Comparison of ENCODE assay signal across 20 mouse cellular contexts in genomic region chr14:31399271-31399670, GRCm38 (mm10). TPM values are rescaled to one million over a fixed set of nuclear protein-coding genes. Genes with fewer than 3 reads are reported as not detected.
DNase-seq lines count a peak whose midpoint lies in the region; ATAC-seq and TF ChIP-seq lines count a peak whose summit lies in the region.
"Had no signal": no experiment of that assay in that cellular context is flagged by ENCODE, and none has a peak within 500 bp of the region (broad histone marks: within the 10 kb centered on the region; RNA-seq: fewer than 3 reads in every experiment).

No protein-coding gene starts in this region.

- H3K27me3 ChIP-seq in hindbrain, embryonic 13.5 days = no peaks in the 10 kb centered on the region
- no peaks in the 10 kb centered on the region for H3K27me3 ChIP-seq in hindbrain, embryonic 12.5 days
- no peaks in the 10 kb centered on the region for H3K27me3 ChIP-seq in midbrain, embryonic 10.5 days (ENCODE audit: low read depth, poor library complexity, severe bottlenecking)
- H3K27me3 ChIP-seq in stomach, postnatal 0 days (ENCODE audit: control insufficient read depth, insufficient read depth, low read length) = no peaks in the 10 kb centered on the region
- H3K27me3 ChIP-seq: forebrain, embryonic 15.5 days; liver, embryonic 12.5 days had no signal

- peak; percentile 90 for DNase-seq in CD4-positive, CD25-positive, alpha-beta regulatory T cell, adult 2 months (ENCODE audit: low read depth, low spot score)
- DNase-seq in midbrain, embryonic 10.5 days (ENCODE audit: low spot score) = no peak
- DNase-seq in stomach, postnatal 0 days (ENCODE audit: low spot score) = no peak
- DNase-seq in heart, adult 8-10 months (ENCODE audit: low spot score) = no peak
- DNase-seq: adrenal gland, postnatal 10 days; cerebellum, postnatal 10 days; kidney, adult 18-20 months; layer of hippocampus, postnatal 36 days; lung, adult 2 months; lung, postnatal 4 days; retina, postnatal 1 day had no signal

- H3K4me3 ChIP-seq in hindbrain, embryonic 13.5 days = no peak overlapping the region
- H3K4me3 ChIP-seq in hindbrain, embryonic 12.5 days = no peak overlapping the region
- no peak overlapping the region for H3K4me3 ChIP-seq in brown adipose tissue, adult 24 weeks (ENCODE audit: insufficient read depth, low read depth, low read length)
- H3K4me3 ChIP-seq in midbrain, embryonic 10.5 days = no peak overlapping the region
- H3K4me3 ChIP-seq in stomach, postnatal 0 days (ENCODE audit: low read depth, low read length) = no peak overlapping the region
- H3K4me3 ChIP-seq: forebrain, embryonic 15.5 days; heart, embryonic 13.5 days; liver, embryonic 12.5 days had no signal

- no peak overlapping the region for H3K9ac ChIP-seq in hindbrain, embryonic 13.5 days
- no peak overlapping the region for H3K9ac ChIP-seq in hindbrain, embryonic 12.5 days
- no peak overlapping the region for H3K9ac ChIP-seq in stomach, postnatal 0 days (ENCODE audit: low read length)
- H3K9ac ChIP-seq: forebrain, embryonic 15.5 days; heart, embryonic 13.5 days; liver, embryonic 12.5 days had no signal

- ATAC-seq in hindbrain, embryonic 13.5 days (ENCODE audit: low FRiP score) = no peak
- ATAC-seq in hindbrain, embryonic 12.5 days (ENCODE audit: low FRiP score) = no peak
- peak; percentile 28; the same call in 1 of the 2 replicates for ATAC-seq in neutrophil, adult 5-6 weeks (ENCODE audit: extremely low read depth, insufficient number of reproducible peaks, low FRiP score, poor library complexity, severe bottlenecking)
- no peak for ATAC-seq in stomach, postnatal 0 days (ENCODE audit: low FRiP score, low TSS enrichment)
- ATAC-seq: forebrain, embryonic 15.5 days; hindbrain, postnatal 0 days; liver, embryonic 12.5 days had no signal

- H3K4me1 ChIP-seq in hindbrain, embryonic 13.5 days (replicated peaks) = peaks cover 24% of the 10 kb centered on the region
- peaks cover 8% of the 10 kb centered on the region for H3K4me1 ChIP-seq in hindbrain, embryonic 12.5 days
- H3K4me1 ChIP-seq in brown adipose tissue, adult 24 weeks (ENCODE audit: control insufficient read depth, insufficient read depth, insufficient read length, low read length) = peaks cover 68% of the 10 kb centered on the region
- H3K4me1 ChIP-seq in midbrain, embryonic 10.5 days = no peaks in the 10 kb centered on the region; the same call in 1 of the 2 replicates
- H3K4me1 ChIP-seq in stomach, postnatal 0 days (replicated peaks; ENCODE audit: control insufficient read depth, insufficient read depth) = no peaks in the 10 kb centered on the region
- H3K4me1 ChIP-seq: forebrain, embryonic 15.5 days had no signal

- no peak overlapping the region for H3K4me2 ChIP-seq in hindbrain, embryonic 13.5 days
- no peak overlapping the region for H3K4me2 ChIP-seq in hindbrain, embryonic 12.5 days (replicated peaks)
- H3K4me2 ChIP-seq in stomach, postnatal 0 days (replicated peaks; ENCODE audit: low read depth) = no peak overlapping the region
- H3K4me2 ChIP-seq: forebrain, embryonic 15.5 days; heart, embryonic 13.5 days; liver, embryonic 12.5 days; midbrain, embryonic 11.5 days had no signal

- 87% methylated on average over 3 of the region's 3 CpGs for WGBS in hindbrain, embryonic 13.5 days
- WGBS in hindbrain, embryonic 12.5 days = 80% methylated on average over 3 of the region's 3 CpGs
- 77% methylated on average over 3 of the region's 3 CpGs for WGBS in midbrain, embryonic 10.5 days
- 76% methylated on average over 3 of the region's 3 CpGs for WGBS in stomach, postnatal 0 days

- peak overlapping the region; percentile 30; the same call in 1 of the 2 replicates for H3K27ac ChIP-seq in hindbrain, embryonic 13.5 days
- no peak overlapping the region for H3K27ac ChIP-seq in hindbrain, embryonic 12.5 days
- H3K27ac ChIP-seq in brown adipose tissue, adult 24 weeks (replicated peaks; ENCODE audit: low read depth, low read length) = peak overlapping the region; percentile 76
- no peak overlapping the region for H3K27ac ChIP-seq in midbrain, embryonic 10.5 days (replicated peaks)
- H3K27ac ChIP-seq in stomach, postnatal 0 days (replicated peaks) = no peak overlapping the region
- H3K27ac ChIP-seq: forebrain, embryonic 15.5 days; heart, embryonic 13.5 days; liver, embryonic 12.5 days had no signal

- TF ChIP-seq CTCF in stomach, postnatal 0 days (IDR thresholded peaks at IDR 0.05; ENCODE audit: low read depth) = no peak

- H3K9me3 ChIP-seq in hindbrain, embryonic 13.5 days = no peaks in the 10 kb centered on the region
- H3K9me3 ChIP-seq in hindbrain, embryonic 12.5 days (replicated peaks) = no peaks in the 10 kb centered on the region; the same call in 1 of the 2 replicates
- H3K9me3 ChIP-seq in midbrain, embryonic 10.5 days (replicated peaks) = 0 out of 2 replicates have a peak, but pooled peaks cover 6% of the 10 kb centered on the region
- no peaks in the 10 kb centered on the region for H3K9me3 ChIP-seq in stomach, postnatal 0 days (ENCODE audit: control insufficient read depth, low read length)
- H3K9me3 ChIP-seq: forebrain, embryonic 15.5 days; liver, embryonic 12.5 days had no signal

- peaks cover 45% of the 10 kb centered on the region for H3K36me3 ChIP-seq in hindbrain, embryonic 13.5 days
- H3K36me3 ChIP-seq in hindbrain, embryonic 12.5 days = peaks cover 5% of the 10 kb centered on the region; the same call in 1 of the 2 replicates
- peaks cover 4% of the 10 kb centered on the region; the same call in 1 of the 2 replicates for H3K36me3 ChIP-seq in midbrain, embryonic 10.5 days
- H3K36me3 ChIP-seq in stomach, postnatal 0 days (ENCODE audit: control insufficient read depth, insufficient read depth, low read length) = no peaks in the 10 kb centered on the region

- TF ChIP-seq EP300 in stomach, postnatal 0 days (optimal IDR thresholded peaks at IDR 0.05) = no peak

RNA-seq across cellular contexts. Expression of gene Sh3bp5, which starts 36.6 kb away (rescaled TPM):
- polyA plus RNA-seq in hindbrain, embryonic 13.5 days (2015; fragmentation: Nextera tagmentation; extraction: Ambion mirVana) = 140 and 142 TPM in 2 replicates
- polyA plus RNA-seq in hindbrain, embryonic 12.5 days (2016; fragmentation: Nextera tagmentation; extraction: Ambion mirVana) = 54.9 and 68.0 TPM in 2 replicates
- polyA plus RNA-seq in brown adipose tissue, adult 24 weeks (2012; ENCODE audit: insufficient read depth, insufficient read length, missing spikeins) = 65.9 and 67.5 TPM in 2 replicates
- total RNA-seq in neutrophil, adult 5-6 weeks (2017) = 110 and 118 TPM in 2 replicates
- polyA plus RNA-seq in midbrain, embryonic 10.5 days (2016; fragmentation: Nextera tagmentation; extraction: Ambion mirVana) = 17.3 and 22.8 TPM in 2 replicates
- 9.9 and 10.9 TPM in 2 replicates for polyA plus RNA-seq in stomach, postnatal 0 days (2015; fragmentation: Nextera tagmentation; extraction: Ambion mirVana)
- total RNA-seq in heart, adult 8-10 months (2022) = 10 to 100 TPM; 38.6 to 50.6 (median 50.1) TPM

Comparison
In these comparisons a context has a peak if more than half of its experiments do, and no peak if none do; other contexts are left out.
1. H3K27ac ChIP-seq: peak in hindbrain, embryonic 13.5 days (single experiment) and brown adipose tissue, adult 24 weeks (single experiment); none in hindbrain, embryonic 12.5 days (single experiment), midbrain, embryonic 10.5 days (single experiment) and stomach, postnatal 0 days (single experiment).